16 mouse cellular contexts compared by ENCODE assay signal in the genomic region with DNA sequence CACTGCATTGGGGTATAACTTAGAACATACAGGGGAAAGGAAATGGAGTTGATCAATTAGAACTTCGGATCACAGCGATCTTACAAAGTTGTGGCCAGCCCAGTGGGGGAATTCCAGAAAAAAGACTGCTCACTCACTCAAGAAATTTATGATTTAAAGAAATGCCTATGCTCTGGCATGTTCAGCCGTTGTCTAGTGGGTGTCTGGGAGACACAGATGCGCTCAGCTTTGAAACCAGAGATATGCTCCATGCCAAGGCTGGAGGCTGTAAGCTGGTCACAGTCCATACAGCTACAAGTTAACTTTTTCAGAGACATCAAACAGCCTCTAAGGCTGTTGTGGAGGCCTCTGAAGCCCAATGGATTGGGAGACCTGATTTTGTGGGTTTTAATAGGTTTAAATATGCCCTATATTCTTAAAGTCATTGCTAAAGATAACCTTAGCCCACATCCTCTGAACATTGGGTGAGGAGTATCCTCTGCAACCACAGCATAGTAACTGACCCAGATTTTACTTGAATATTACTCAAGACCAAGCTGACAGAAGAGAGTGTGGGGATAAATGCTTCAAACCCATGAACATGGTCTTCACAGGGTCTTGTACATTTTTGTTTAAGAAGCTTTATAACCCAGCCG. TPM values are rescaled to one million over a fixed set of nuclear protein-coding genes. Genes with fewer than 3 reads are reported as not detected.
DNase-seq lines count a peak whose midpoint lies in the region; ATAC-seq and TF ChIP-seq lines count a peak whose summit lies in the region.
"Had no signal": no experiment of that assay in that cellular context is flagged by ENCODE, and none has a peak within 500 bp of the region (broad histone marks: within the 10 kb centered on the region; RNA-seq: fewer than 3 reads in every experiment).

No protein-coding gene starts in this region.

- H3K9me3 ChIP-seq in heart, embryonic 11.5 days (replicated peaks; ENCODE audit: control insufficient read depth, low read length) = no peaks in the 10 kb centered on the region
- H3K9me3 ChIP-seq: embryonic facial prominence, embryonic 15.5 days; liver, embryonic 13.5 days had no signal

- no peaks in the 10 kb centered on the region for H3K36me3 ChIP-seq in myocyte (ENCODE audit: control insufficient read depth, insufficient read depth)
- H3K36me3 ChIP-seq in heart, embryonic 11.5 days (ENCODE audit: control insufficient read depth, insufficient read depth, low read length) = no peaks in the 10 kb centered on the region
- H3K36me3 ChIP-seq: embryonic facial prominence, embryonic 15.5 days; liver, embryonic 13.5 days had no signal

- peak; percentile 94 for DNase-seq in 416B (ENCODE audit: low read depth)
- no peak for DNase-seq in kidney, postnatal 10 days
- no peak for DNase-seq in cerebellum, adult 9-10 months
- DNase-seq: adrenal gland, adult 8-10 months; cerebellum, postnatal 10 days; gastrocnemius, adult 2 months; kidney, adult 8-10 months; lung, embryonic 14.5 days; lung, postnatal 4 days had no signal

- peak; percentile 71 for ATAC-seq in CD4-positive, CD25-positive, alpha-beta regulatory T cell, adult 4 months
- ATAC-seq in common myeloid progenitor, adult 5-6 weeks (replicated peaks; ENCODE audit: low read depth, poor library complexity, severe bottlenecking) = peak; percentile 24
- ATAC-seq in heart, embryonic 11.5 days (replicated peaks; ENCODE audit: insufficient number of reproducible peaks, low FRiP score, low TSS enrichment) = no peak

- no peak overlapping the region for H3K4me3 ChIP-seq in myocyte
- H3K4me3 ChIP-seq in heart, embryonic 11.5 days (ENCODE audit: low read depth, low read length) = no peak overlapping the region
- H3K4me3 ChIP-seq: embryonic facial prominence, embryonic 15.5 days; gastrocnemius, adult 2 months; liver, embryonic 13.5 days had no signal

- H3K4me1 ChIP-seq in heart, embryonic 11.5 days (ENCODE audit: control insufficient read depth, insufficient read depth, low read length) = no peaks in the 10 kb centered on the region
- H3K4me1 ChIP-seq: liver, embryonic 13.5 days had no signal

- TF ChIP-seq POLR2A in myocyte (IDR thresholded peaks at IDR 0.05; ENCODE audit: insufficient read length, low read depth) = no peak

- H3K9ac ChIP-seq in heart, embryonic 11.5 days (ENCODE audit: low read depth, low read length) = no peak overlapping the region
- H3K9ac ChIP-seq: embryonic facial prominence, embryonic 15.5 days; liver, embryonic 13.5 days; lung, embryonic 14.5 days had no signal

- H3ac ChIP-seq in myocyte (ENCODE audit: control insufficient read depth, insufficient read length) = no peak overlapping the region

- H3K27ac ChIP-seq in heart, embryonic 11.5 days (ENCODE audit: low read depth, low read length) = no peak overlapping the region
- H3K27ac ChIP-seq: embryonic facial prominence, embryonic 15.5 days; gastrocnemius, adult 2 months; liver, embryonic 13.5 days had no signal

- H3K4me2 ChIP-seq in myocyte (ENCODE audit: low read depth) = peak overlapping the region; percentile 77
- H3K4me2 ChIP-seq in heart, embryonic 11.5 days = no peak overlapping the region
- H3K4me2 ChIP-seq: embryonic facial prominence, embryonic 15.5 days; liver, embryonic 13.5 days; lung, embryonic 14.5 days; midbrain, embryonic 11.5 days had no signal

- no peaks in the 10 kb centered on the region for H3K27me3 ChIP-seq in myocyte (ENCODE audit: control insufficient read depth, insufficient read depth, insufficient read length)
- H3K27me3 ChIP-seq in heart, embryonic 11.5 days (ENCODE audit: control insufficient read depth, insufficient read depth, low read length) = no peaks in the 10 kb centered on the region
- H3K27me3 ChIP-seq: embryonic facial prominence, embryonic 15.5 days; liver, embryonic 13.5 days had no signal

- 86% methylated on average over 5 of the region's 5 CpGs for whole genome bisulfite sequencing in heart, embryonic 11.5 days (ENCODE audit: insufficient replicate concordance)

- no peaks in the 10 kb centered on the region for H3K79me2 ChIP-seq in myocyte (ENCODE audit: control insufficient read depth, insufficient read depth)

TF ChIP-seq in myocyte, 11 proteins besides CTCF, POLR2A, EP300 and RAD21:
- TF ChIP-seq E2F4 (IDR thresholded peaks at IDR 0.05; ENCODE audit: insufficient read depth) (no peak), TCF12 (IDR thresholded peaks at IDR 0.05; ENCODE audit: insufficient read depth, poor library complexity, severe bottlenecking) (no peak), USF1 (IDR thresholded peaks at IDR 0.05; ENCODE audit: low read depth) (no peak), MYOD1 (IDR thresholded peaks at IDR 0.05; ENCODE audit: control insufficient read depth in 1 of 3, insufficient read length in 2 of 3, low read depth in 2 of 3) (no peak), SRF (IDR thresholded peaks at IDR 0.05; ENCODE audit: control insufficient read depth, insufficient read length, low read depth) (no peak), CEBPB (IDR thresholded peaks at IDR 0.05; ENCODE audit: insufficient read depth, poor library complexity, severe bottlenecking) (no peak), TCF3 (IDR thresholded peaks at IDR 0.05; ENCODE audit: insufficient read length, low read depth) (no peak), REST (IDR thresholded peaks at IDR 0.05; ENCODE audit: insufficient read depth, insufficient read length) (no peak), MYOG (IDR thresholded peaks at IDR 0.05; ENCODE audit: control insufficient read depth in 1 of 3, insufficient read depth in 1 of 3, insufficient read length in 2 of 3, low read depth in 2 of 3) (no peak), MAX (IDR thresholded peaks at IDR 0.05; ENCODE audit: low read depth) (no peak), POLR2AphosphoS2 (IDR thresholded peaks at IDR 0.05; ENCODE audit: insufficient read length, low read depth) (no peak)

RNA-seq across cellular contexts. Expression of a gene that starts 46.5 kb away (rescaled TPM):
- polyA plus RNA-seq in CD4-positive, CD25-positive, alpha-beta regulatory T cell, adult 4 months (2017; shearing (Covaris generic)) = 10 to 100 TPM; 77.5 to 92.7 TPM
- 147 and 152 TPM in 2 replicates for total RNA-seq in common myeloid progenitor, adult 5-6 weeks (2017)
- 77.1 TPM for polyA plus RNA-seq in myocyte (2012; fragmentation: generic; extraction: Trizol)
- polyA plus RNA-seq in heart, embryonic 11.5 days (2014; fragmentation: Nextera tagmentation; extraction: Ambion mirVana) = 24.8 and 28.8 TPM in 2 replicates
